ENCODE assay signal across 22 mouse cellular contexts in the genomic region with DNA sequence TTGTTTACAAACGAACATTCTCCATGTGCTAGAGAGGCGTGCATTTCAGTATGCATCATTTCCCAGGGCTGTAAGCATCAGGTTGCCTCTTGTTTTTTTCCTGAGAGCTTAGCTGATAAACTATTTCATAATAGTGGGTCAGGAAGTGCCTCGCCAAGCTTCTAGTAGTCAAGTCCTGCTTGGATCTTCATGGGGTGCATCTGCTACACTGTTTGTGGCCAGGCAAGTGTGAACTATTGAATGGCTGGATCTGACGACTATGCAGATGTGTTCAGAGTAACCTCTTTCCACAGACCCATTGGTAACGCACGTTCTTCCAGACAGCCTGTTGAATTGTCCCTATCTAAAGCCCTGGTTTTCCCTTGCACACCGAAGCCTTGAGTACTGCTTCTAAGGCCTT.
"Had no signal": no experiment of that assay in that cellular context is flagged by ENCODE, and none has a peak within 500 bp of the region (broad histone marks: within the 10 kb centered on the region; RNA-seq: fewer than 3 reads in every experiment).

No protein-coding gene starts in this region.

- H3K27me3 ChIP-seq: hindbrain, embryonic 13.5 days; hindbrain, embryonic 15.5 days; limb, embryonic 12.5 days; liver, embryonic 13.5 days; liver, embryonic 15.5 days had no signal

- H3K9me3 ChIP-seq: hindbrain, embryonic 13.5 days; hindbrain, embryonic 15.5 days; limb, embryonic 10.5 days; limb, embryonic 12.5 days; liver, embryonic 13.5 days; liver, embryonic 15.5 days had no signal

- DNase-seq: gastrocnemius, postnatal 14 days; gastrocnemius, postnatal 36 days; heart, postnatal 10 days; kidney, adult 11 months; kidney, adult 2 months; kidney, adult 9 months; kidney, postnatal 10 days; kidney, postnatal 25 days; kidney, postnatal 4 days; liver; liver, embryonic 13.5 days had no signal

- H3K4me2 ChIP-seq: heart, embryonic 11.5 days; hindbrain, embryonic 13.5 days; hindbrain, embryonic 15.5 days; limb, embryonic 12.5 days; liver, embryonic 11.5 days; liver, embryonic 13.5 days; liver, embryonic 15.5 days had no signal

- H3K27ac ChIP-seq: hindbrain, embryonic 13.5 days; hindbrain, embryonic 15.5 days; hindbrain, postnatal 0 days; layer of hippocampus, adult 2 months; limb, embryonic 10.5 days; limb, embryonic 12.5 days; liver, embryonic 13.5 days; liver, embryonic 15.5 days had no signal

- H3K4me1 ChIP-seq: limb, embryonic 10.5 days; limb, embryonic 12.5 days; liver, embryonic 15.5 days had no signal

- ATAC-seq: hindbrain, postnatal 0 days; intestine, embryonic 16.5 days had no signal

- H3K9ac ChIP-seq: hindbrain, embryonic 13.5 days; hindbrain, embryonic 15.5 days; limb, embryonic 12.5 days; liver, embryonic 13.5 days; liver, embryonic 15.5 days had no signal

- H3K4me3 ChIP-seq: hindbrain, embryonic 13.5 days; hindbrain, embryonic 15.5 days; layer of hippocampus, adult 2 months; left cerebral cortex, adult 2 months; limb, embryonic 10.5 days; limb, embryonic 12.5 days; liver, embryonic 13.5 days; liver, embryonic 15.5 days had no signal
